Mouse (Mus musculus) ES-Bruce4 (cell line): ENCODE data around the gene Tnip1.

Experiments
- CTCF ChIP-seq: IDR thresholded peaks from one replicate; pipeline ENCODE4 v1.8.1; 2011; ENCODE audit warnings: low read depth, low read length
- POLR2A ChIP-seq: IDR thresholded peaks from one replicate; pipeline ENCODE4 v1.8.1; 2011; ENCODE audit warnings: low read length; ENCODE audit not compliant: insufficient read depth

DNA sequence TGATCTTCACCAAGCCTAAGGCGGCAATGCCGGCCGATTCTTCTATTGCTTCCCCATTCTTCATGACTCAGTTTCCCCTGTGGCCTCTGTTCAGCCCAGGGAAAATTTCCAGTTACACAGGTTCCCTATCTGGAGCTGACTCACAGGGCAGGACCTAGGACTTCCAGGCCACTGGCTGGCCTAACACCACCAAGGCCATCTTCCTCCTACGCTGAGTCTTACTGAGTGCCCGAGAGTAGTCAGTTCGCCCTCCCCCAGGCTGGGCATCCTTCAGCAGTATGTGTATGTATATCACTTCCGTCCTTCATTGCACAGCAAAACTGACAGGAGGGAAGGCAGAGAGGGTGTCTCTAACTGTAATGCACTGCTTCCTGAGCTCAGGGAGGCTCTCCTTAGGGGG is 28.5 kb downstream of the Tnip1 start:
- TF ChIP-seq POLR2A (no peak), CTCF (no peak)
